Mouse (Mus musculus) brown adipose tissue, adult 24 weeks (tissue): ENCODE data around the gene Figla. TPM values are rescaled to one million over a fixed set of nuclear protein-coding genes. Genes with fewer than 3 reads are reported as not detected.
"Not testable (repeated sequence)": the region's sequence is repeated elsewhere in the genome, so short reads cannot be mapped to it uniquely, and the experiment has no call there.

Experiments used
- H3K27ac ChIP-seq: fragments of 200-500 bp; replicated peaks from 2 replicates; pipeline ENCODE4 v1.5.1; 2012; ENCODE audit warnings: low read depth, mild to moderate bottlenecking, low read length
- H3K4me1 ChIP-seq: fragments of 200-500 bp; 2 replicates; pipeline ENCODE4 v1.6.1; 2012; ENCODE audit warnings: low read length, mixed read lengths; ENCODE audit not compliant: control insufficient read depth, insufficient read depth, insufficient read length
- H3K4me3 ChIP-seq: fragments of 200-500 bp; 2 replicates; pipeline ENCODE4 v1.5.1; 2012; ENCODE audit warnings: low read depth, mild to moderate bottlenecking, low read length, moderate library complexity; ENCODE audit not compliant: insufficient read depth
- polyA plus RNA-seq: library from polyadenylated mRNA; stranded (reverse); fragments of >200 nt; gene quantifications from 2 replicates; pipeline ENCODE4 v1.2.4, GENCODE M21; 2012; ENCODE audit not compliant: missing spikeins, insufficient read depth, insufficient read length

Gene Figla
- polyA plus RNA-seq = not detected in 2 replicates

- Histone ChIP-seq H3K4me1 (no peaks in the 10 kb centered on the region), H3K27ac (no peak within 1 kb of the TSS), H3K4me3 (no peak within 1 kb of the TSS)
These were observed at the start of gene Figla for GRCm38 (mm10) chr6:86015871-86016270. Gene Figla, plus strand, starts transcription at chr6:86016171.

- Histone ChIP-seq H3K4me1 (peaks cover 17% of the 10 kb centered on the region), H3K27ac (peak overlapping the region; percentile 95), H3K4me3 (no peak overlapping the region)
These were observed 49.3 kb upstream of the Figla start for GRCm38 (mm10) chr6:85966686-85967085.

- Histone ChIP-seq H3K4me3 (no peak overlapping the region), H3K4me1 (peaks cover 17% of the 10 kb centered on the region), H3K27ac (peak overlapping the region; percentile 7; the same call in 1 of the 2 replicates)
These were observed 46.1 kb upstream of the Figla start for GRCm38 (mm10) chr6:85969889-85970288.

GRCm38 (mm10) chr6:85972699-85973098 lies 43.3 kb upstream of the Figla start:
- Histone ChIP-seq H3K27ac (no peak overlapping the region), H3K4me3 (no peak overlapping the region), H3K4me1 (peaks cover 9% of the 10 kb centered on the region; the same call in 1 of the 2 replicates)

GRCm38 (mm10) chr6:85973336-85973735 lies 42.6 kb upstream of the Figla start:
- peaks cover 9% of the 10 kb centered on the region; the same call in 1 of the 2 replicates for H3K4me1 ChIP-seq

GRCm38 (mm10) chr6:85974941-85975617 lies 40.9 kb upstream of the Figla start:
- no peak overlapping the region for H3K27ac ChIP-seq
- H3K4me3 ChIP-seq = no peak overlapping the region
- peaks cover 8% of the 10 kb centered on the region; the same call in 1 of the 2 replicates for H3K4me1 ChIP-seq

More at GRCm38 (mm10) chr6:85973336-85973735, 42.6 kb upstream of the Figla start:
- Histone ChIP-seq H3K27ac (no peak overlapping the region), H3K4me3 (no peak overlapping the region)

- peaks cover 7% of the 10 kb centered on the region; the same call in 1 of the 2 replicates for H3K4me1 ChIP-seq
- no peak overlapping the region for H3K4me3 ChIP-seq
- H3K27ac ChIP-seq = no peak overlapping the region
These were observed 40.2 kb upstream of the Figla start for GRCm38 (mm10) chr6:85975761-85976160.

- H3K4me1 ChIP-seq = peaks cover 2% of the 10 kb centered on the region; the same call in 1 of the 2 replicates
- H3K4me3 ChIP-seq = no peak overlapping the region
- no peak overlapping the region for H3K27ac ChIP-seq
These were observed 39.7 kb upstream of the Figla start for GRCm38 (mm10) chr6:85976242-85976641.

GRCm38 (mm10) chr6:85978736-85979135 lies 37.2 kb upstream of the Figla start:
- not testable (repeated sequence) for H3K4me3 ChIP-seq, H3K27ac ChIP-seq, H3K4me1 ChIP-seq

- Histone ChIP-seq H3K4me1 (no peaks in the 10 kb centered on the region), H3K4me3 (no peak overlapping the region), H3K27ac (no peak overlapping the region)
These were observed 31.6 kb upstream of the Figla start for GRCm38 (mm10) chr6:85984351-85984750.

- not testable (repeated sequence) for H3K27ac ChIP-seq, H3K4me3 ChIP-seq
These were observed 26.4 kb upstream of the Figla start for GRCm38 (mm10) chr6:85989570-85989969.

GRCm38 (mm10) chr6:85990774-85991173 lies 25.2 kb upstream of the Figla start:
- H3K4me1 ChIP-seq, H3K27ac ChIP-seq, H3K4me3 ChIP-seq: not testable (repeated sequence)

More at GRCm38 (mm10) chr6:85989570-85989969, 26.4 kb upstream of the Figla start:
- H3K4me1 ChIP-seq = not testable (repeated sequence)

GRCm38 (mm10) chr6:86003405-86003925 lies 12.5 kb upstream of the Figla start:
- H3K27ac ChIP-seq = no peak overlapping the region
- no peaks in the 10 kb centered on the region for H3K4me1 ChIP-seq

GRCm38 (mm10) chr6:86004271-86005148 lies 11.5 kb upstream of the Figla start:
- no peak overlapping the region for H3K4me3 ChIP-seq

More at GRCm38 (mm10) chr6:86003405-86003925, 12.5 kb upstream of the Figla start:
- H3K4me3 ChIP-seq = no peak overlapping the region

GRCm38 (mm10) chr6:86009980-86010379 lies 6.0 kb upstream of the Figla start:
- no peak overlapping the region for H3K4me3 ChIP-seq
- H3K4me1 ChIP-seq = no peaks in the 10 kb centered on the region
- H3K27ac ChIP-seq = no peak overlapping the region

More at GRCm38 (mm10) chr6:86004271-86005148, 11.5 kb upstream of the Figla start:
- Histone ChIP-seq H3K4me1 (no peaks in the 10 kb centered on the region), H3K27ac (no peak overlapping the region)
